Mouse (Mus musculus) brain, embryonic 14.5 days (tissue): ENCODE measurements around the gene 1700028K03Rik.

ENCODE experiments used
- CTCF ChIP-seq: fragments of 200-500 bp; IDR thresholded peaks from 2 replicates; pipeline ENCODE4 v1.5.1; 2012; ENCODE audit warnings: inconsistent platforms, mild to moderate bottlenecking, moderate library complexity, borderline replicate concordance; ENCODE audit not compliant: insufficient read depth, insufficient read length; ENCODE audit errors: extremely low read depth
- POLR2A ChIP-seq: fragments of 200-500 bp; IDR thresholded peaks from 2 replicates; pipeline ENCODE4 v1.6.1; 2012; ENCODE audit warnings: mild to moderate bottlenecking, inconsistent platforms, borderline replicate concordance; ENCODE audit not compliant: poor library complexity, insufficient read depth, insufficient read length, severe bottlenecking; ENCODE audit errors: extremely low read depth

- TF ChIP-seq CTCF: no peak
- no peak for TF ChIP-seq POLR2A
These were observed 13.9 kb downstream of the 1700028K03Rik start for GRCm38 (mm10) chr5:107548444-107548843.
